Mouse (Mus musculus): ENCODE measurements around the gene Ucp3. TPM values are rescaled to one million over a fixed set of nuclear protein-coding genes. Genes with fewer than 3 reads are reported as not detected.

Ucp3 gene
- total and polyA plus RNA-seq, 3 experiments = 0.13 TPM; not detected in 2

DNA sequence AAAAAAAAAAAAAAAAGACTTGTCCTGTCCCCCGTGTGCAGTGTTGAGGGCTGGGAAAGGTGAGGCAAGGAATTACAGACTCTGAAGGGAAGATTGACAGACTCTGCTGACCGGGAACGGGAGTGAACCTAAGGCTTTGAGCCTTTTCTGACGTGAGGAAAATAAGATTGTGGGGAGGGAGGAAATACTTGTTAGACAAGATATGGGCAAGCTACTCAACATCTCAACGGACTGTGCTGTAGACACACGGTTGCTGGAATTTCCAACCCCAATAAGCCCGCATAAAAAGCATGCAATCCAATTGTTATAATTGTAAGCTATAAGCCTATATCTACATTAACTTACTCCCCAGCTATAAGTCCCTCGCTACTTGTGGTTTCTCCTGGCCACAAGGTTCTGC, 51.9 kb downstream of the Ucp3 start:
- dilution Hi-C loops (cut with MboI; ENCODE audit: extremely low pct_ligation_motif_present, extremely low pct_unique_long_range_greater_than_20kb, low sequenced_read_pairs) (no loop called here), in situ Hi-C loops (cut with MboI; ENCODE audit: low pct_ligation_motif_present, low pct_unique_long_range_greater_than_20kb, low sequenced_read_pairs) (no loop called here)

DNA sequence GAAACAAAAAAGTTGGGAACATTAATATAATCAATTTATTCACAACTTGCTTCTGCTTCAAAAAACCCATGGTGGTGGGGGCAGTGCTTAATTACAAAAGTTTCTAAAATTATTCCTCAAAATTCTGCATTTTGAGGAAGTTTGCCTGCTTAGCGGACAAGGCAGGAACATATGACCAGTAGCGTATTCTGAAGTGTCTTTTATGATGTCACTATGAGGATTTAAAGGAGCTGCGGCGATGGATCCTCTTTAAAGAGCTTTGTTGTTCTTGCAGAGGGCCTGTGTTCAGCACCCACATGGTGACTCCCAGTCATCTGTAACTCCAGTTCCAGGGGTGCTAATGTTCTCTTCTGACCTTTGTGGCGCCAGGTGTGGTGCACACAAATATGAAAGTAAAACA, 58.0 kb downstream of the Ucp3 start:
- no peak overlapping the region for H3K27ac ChIP-seq (ENCODE audit: insufficient read depth, low read depth)

More for the DNA sequence above, 51.9 kb downstream of the Ucp3 start:
- TF ChIP-seq MXI1 (IDR thresholded peaks at IDR 0.05; ENCODE audit: low read depth, low read length) (no peak), KAT2A (IDR thresholded peaks at IDR 0.05; ENCODE audit: insufficient replicate concordance, low read length) (no peak), ETS1 (conservative IDR thresholded peaks at IDR 0.05; ENCODE audit: low read depth, low read length) (no peak), JUN (IDR thresholded peaks at IDR 0.05; ENCODE audit: insufficient read depth, low read depth, low read length) (no peak), MAX (IDR thresholded peaks at IDR 0.05; ENCODE audit: low read length) (no peak), E2F4 (IDR thresholded peaks at IDR 0.05; ENCODE audit: insufficient replicate concordance, low read depth, low read length) (no peak), SMC3 (IDR thresholded peaks at IDR 0.05; ENCODE audit: low read depth, low read length) (no peak), NELFE (IDR thresholded peaks at IDR 0.05; ENCODE audit: low read depth, low read length) (no peak), ZC3H11A (IDR thresholded peaks at IDR 0.05; ENCODE audit: low read depth, low read length) (no peak), PAX5 (IDR thresholded peaks at IDR 0.05; ENCODE audit: low read length) (no peak), CTCF (conservative IDR thresholded peaks at IDR 0.05 in 1 of 2, IDR thresholded peaks at IDR 0.05 in 1 of 2; ENCODE audit: low read depth in 2 of 2, low read length in 2 of 2) (no peak), GABPA (IDR thresholded peaks at IDR 0.05; ENCODE audit: insufficient replicate concordance, low read depth, low read length) (no peak), SIN3A (IDR thresholded peaks at IDR 0.05; ENCODE audit: low read length) (no peak), UBTF (IDR thresholded peaks at IDR 0.05; ENCODE audit: low read depth, low read length) (no peak)
- no peak overlapping the region for H3K4me3 ChIP-seq (replicated peaks in 1 of 3; ENCODE audit: low read depth in 2 of 3, low read length in 2 of 3, poor library complexity in 1 of 3)
- H3K27ac ChIP-seq (ENCODE audit: insufficient read depth, low read depth) = no peak overlapping the region
- no peak for DNase-seq (ENCODE audit: extremely low read depth)
- no peaks in the 10 kb centered on the region for H3K27me3 ChIP-seq (replicated peaks)
- no peak overlapping the region for H3K9ac ChIP-seq (ENCODE audit: insufficient read depth, low read depth)
- no peaks in the 10 kb centered on the region for H3K79me2 ChIP-seq (replicated peaks; ENCODE audit: control insufficient read depth, extremely low read depth, insufficient read depth, poor library complexity, severe bottlenecking)
- no peak overlapping the region for H3K4me2 ChIP-seq (ENCODE audit: insufficient read depth, low read depth, poor library complexity, severe bottlenecking)
- H3K4me1 ChIP-seq (ENCODE audit: control insufficient read depth in 1 of 2, insufficient read depth in 2 of 2) = peaks cover 0 to 2% of the 10 kb centered on the region in 2 experiments; a peak in 1 of 4 replicates
- no peaks in the 10 kb centered on the region for H3K36me3 ChIP-seq (replicated peaks in 1 of 2; ENCODE audit: control insufficient read depth in 1 of 2, insufficient read depth in 1 of 2, low read length in 1 of 2)
- no peaks in the 10 kb centered on the region for H3K9me3 ChIP-seq (replicated peaks; ENCODE audit: low read length)

More for the DNA sequence above, 58.0 kb downstream of the Ucp3 start:
- dilution Hi-C loops (cut with MboI; ENCODE audit: extremely low pct_ligation_motif_present, extremely low pct_unique_long_range_greater_than_20kb, low sequenced_read_pairs) (no loop called here), in situ Hi-C loops (cut with MboI; ENCODE audit: low pct_ligation_motif_present, low pct_unique_long_range_greater_than_20kb, low sequenced_read_pairs) (no loop called here)
- Histone ChIP-seq H3K4me2 (ENCODE audit: insufficient read depth, low read depth, poor library complexity, severe bottlenecking) (no peak overlapping the region), H3K79me2 (replicated peaks; ENCODE audit: control insufficient read depth, extremely low read depth, insufficient read depth, poor library complexity, severe bottlenecking) (no peaks in the 10 kb centered on the region), H3K4me3 (replicated peaks in 1 of 3; ENCODE audit: low read depth in 2 of 3, low read length in 2 of 3, poor library complexity in 1 of 3) (no peak overlapping the region), H3K4me1 (ENCODE audit: control insufficient read depth in 1 of 2, insufficient read depth in 2 of 2) (peaks cover 0 to under 1% of the 10 kb centered on the region in 2 experiments; a peak in 1 of 4 replicates), H3K9me3 (replicated peaks; ENCODE audit: low read length) (no peaks in the 10 kb centered on the region), H3K27me3 (replicated peaks) (no peaks in the 10 kb centered on the region), H3K36me3 (replicated peaks in 1 of 2; ENCODE audit: control insufficient read depth in 1 of 2, insufficient read depth in 1 of 2, low read length in 1 of 2) (peaks cover 0 to 10% of the 10 kb centered on the region in 2 experiments), H3K9ac (ENCODE audit: insufficient read depth, low read depth) (no peak overlapping the region)
- no peak for DNase-seq (ENCODE audit: extremely low read depth)
- TF ChIP-seq EP300 (IDR thresholded peaks at IDR 0.05; ENCODE audit: low read length) (no peak), HCFC1 (IDR thresholded peaks at IDR 0.05; ENCODE audit: low read depth, low read length) (no peak), JUN (IDR thresholded peaks at IDR 0.05; ENCODE audit: insufficient read depth, low read depth, low read length) (no peak), UBTF (IDR thresholded peaks at IDR 0.05; ENCODE audit: low read depth, low read length) (no peak), PAX5 (IDR thresholded peaks at IDR 0.05; ENCODE audit: low read length) (no peak), ETS1 (conservative IDR thresholded peaks at IDR 0.05; ENCODE audit: low read depth, low read length) (no peak), SIN3A (IDR thresholded peaks at IDR 0.05; ENCODE audit: low read length) (no peak), POLR2AphosphoS2 (IDR thresholded peaks at IDR 0.05; ENCODE audit: low read depth, low read length) (no peak), MAX (IDR thresholded peaks at IDR 0.05; ENCODE audit: low read length) (no peak), CHD2 (IDR thresholded peaks at IDR 0.05; ENCODE audit: low read length) (no peak), KAT2A (IDR thresholded peaks at IDR 0.05; ENCODE audit: insufficient replicate concordance, low read length) (no peak), TCF12 (IDR thresholded peaks at IDR 0.05; ENCODE audit: low read depth, low read length) (no peak), ZKSCAN1 (IDR thresholded peaks at IDR 0.05; ENCODE audit: borderline replicate concordance, low read depth, low read length) (no peak), RAD21 (IDR thresholded peaks at IDR 0.05; ENCODE audit: low read depth, low read length) (no peak), NRF1 (IDR thresholded peaks at IDR 0.05; ENCODE audit: low read depth, low read length) (no peak), JUND (conservative IDR thresholded peaks at IDR 0.05; ENCODE audit: low read depth, low read length) (no peak)
